Mouse (Mus musculus) liver, embryonic 15.5 days (tissue): ENCODE data around the gene Eef1g. TPM values are rescaled to one million over a fixed set of nuclear protein-coding genes. Genes with fewer than 3 reads are reported as not detected.
"Not testable (repeated sequence)": the region's sequence is repeated elsewhere in the genome, so short reads cannot be mapped to it uniquely, and the experiment has no call there.

Experiments used
- ATAC-seq: fragments of 200-750 bp; cut with Nextera tagmentation; 2 replicates; pipeline ENCODE4 v1.8.0; 2017; ENCODE audit warnings: moderate number of reproducible peaks, mild to moderate bottlenecking, moderate library complexity; ENCODE audit not compliant: insufficient read depth
- H3K27ac ChIP-seq: fragments of 300-500 bp; sonication (generic); replicated peaks from 2 replicates; pipeline ENCODE4 v1.5.1; 2015; ENCODE audit warnings: mild to moderate bottlenecking, inconsistent platforms
- H3K27me3 ChIP-seq: fragments of 300-500 bp; sonication (generic); 2 replicates; pipeline ENCODE4 v1.6.1; 2015; ENCODE audit warnings: mild to moderate bottlenecking, inconsistent platforms
- H3K36me3 ChIP-seq: fragments of 300-500 bp; sonication (generic); replicated peaks from 2 replicates; pipeline ENCODE4 v1.6.1; 2015; ENCODE audit warnings: moderate library complexity, mild to moderate bottlenecking, inconsistent platforms
- H3K4me1 ChIP-seq: fragments of 300-500 bp; sonication (generic); replicated peaks from 2 replicates; pipeline ENCODE4 v1.6.1; 2015; ENCODE audit warnings: inconsistent platforms
- H3K4me2 ChIP-seq: fragments of 300-500 bp; sonication (generic); 2 replicates; pipeline ENCODE4 v1.6.1; 2015; ENCODE audit warnings: moderate library complexity, mild to moderate bottlenecking, inconsistent platforms
- H3K4me3 ChIP-seq: fragments of 300-500 bp; sonication (generic); replicated peaks from 2 replicates; pipeline ENCODE4 v1.5.1; 2015; ENCODE audit warnings: mild to moderate bottlenecking, inconsistent platforms
- H3K9ac ChIP-seq: fragments of 300-500 bp; sonication (generic); 2 replicates; pipeline ENCODE4 v1.6.1; 2015; ENCODE audit warnings: moderate library complexity, mild to moderate bottlenecking, inconsistent platforms
- H3K9me3 ChIP-seq: fragments of 300-500 bp; sonication (generic); replicated peaks from 2 replicates; pipeline ENCODE4 v1.6.1; 2016; ENCODE audit warnings: inconsistent platforms
- WGBS: fragments of 180-500 bp; shearing (Covaris S2); methylation state at CpG from one replicate; pipeline ENCODE4 v1.1.7; 2015; ENCODE audit warnings: mixed read lengths; ENCODE audit not compliant: insufficient replicate concordance; 5-methylcytosine and 5-hydroxymethylcytosine counted together
- polyA plus RNA-seq: library from polyadenylated mRNA; unstranded; fragments of >200 nt; fragmentation: Nextera tagmentation; extraction: Ambion mirVana; gene quantifications from 2 replicates; pipeline ENCODE4 v1.2.1, GENCODE M21; 2015

Eef1g gene
- polyA plus RNA-seq, 1 experiment from 2014 or later: 180 TPM

- H3K9ac ChIP-seq, H3K4me2 ChIP-seq, H3K4me3 ChIP-seq, H3K9me3 ChIP-seq, ATAC-seq, H3K27ac ChIP-seq, H3K27me3 ChIP-seq: not testable (repeated sequence)
- peaks cover 20% of the 10 kb centered on the region for H3K4me1 ChIP-seq
- H3K36me3 ChIP-seq: peaks cover 89% of the 10 kb centered on the region
- 76% methylated on average over 8 of the region's 8 CpGs for WGBS
Observed at GRCm38 (mm10) chr19:8972491-8972890, 5.7 kb downstream of the Eef1g start.

GRCm38 (mm10) chr19:8974638-8975037 is 7.8 kb downstream of the Eef1g start:
- no peaks in the 10 kb centered on the region for H3K9me3 ChIP-seq
- no peak for ATAC-seq
- H3K4me2 ChIP-seq: no peak overlapping the region
- no peak overlapping the region for H3K27ac ChIP-seq
- 0 out of 2 replicates have a peak, but pooled peaks cover 8% of the 10 kb centered on the region for H3K4me1 ChIP-seq
- no peak overlapping the region for H3K9ac ChIP-seq
- peaks cover 99% of the 10 kb centered on the region for H3K36me3 ChIP-seq
- 79% methylated on average over 1 of the region's 1 CpGs for WGBS
- no peaks in the 10 kb centered on the region for H3K27me3 ChIP-seq
- no peak overlapping the region for H3K4me3 ChIP-seq

- Histone ChIP-seq H3K4me2 (no peak overlapping the region), H3K9me3 (no peaks in the 10 kb centered on the region), H3K27ac (no peak overlapping the region), H3K4me1 (0 out of 2 replicates have a peak, but pooled peaks cover 6% of the 10 kb centered on the region), H3K36me3 (peaks cover 99% of the 10 kb centered on the region), H3K27me3 (no peaks in the 10 kb centered on the region), H3K4me3 (no peak overlapping the region), H3K9ac (no peak overlapping the region)
- ATAC-seq: no peak
- 87% methylated on average over 2 of the region's 2 CpGs for WGBS
Observed at GRCm38 (mm10) chr19:8975491-8975890, 8.7 kb downstream of the Eef1g start.

GRCm38 (mm10) chr19:8976535-8976934 is 9.7 kb downstream of the Eef1g start:
- H3K27ac ChIP-seq: no peak overlapping the region; the same call in 1 of the 2 replicates
- no peak; the same call in 1 of the 2 replicates for ATAC-seq
- H3K4me1 ChIP-seq: peaks cover 12% of the 10 kb centered on the region
- H3K27me3 ChIP-seq: no peaks in the 10 kb centered on the region
- H3K36me3 ChIP-seq: peaks cover 95% of the 10 kb centered on the region
- no peak overlapping the region for H3K4me3 ChIP-seq
- H3K9ac ChIP-seq: no peak overlapping the region
- H3K9me3 ChIP-seq: no peaks in the 10 kb centered on the region
- no peak overlapping the region for H3K4me2 ChIP-seq
- WGBS: 71% methylated on average over 3 of the region's 3 CpGs

GRCm38 (mm10) chr19:8980771-8981170 is 13.9 kb downstream of the Eef1g start:
- H3K9me3 ChIP-seq: no peaks in the 10 kb centered on the region
- H3K27ac ChIP-seq: 0 out of 2 replicates have a peak overlapping the region, but pooled peaks have one; percentile 33
- H3K4me3 ChIP-seq: no peak overlapping the region
- H3K36me3 ChIP-seq: peaks cover 53% of the 10 kb centered on the region
- no peak for ATAC-seq
- H3K27me3 ChIP-seq: 0 out of 2 replicates have a peak, but pooled peaks cover 3% of the 10 kb centered on the region
- no peak overlapping the region for H3K9ac ChIP-seq
- no peak overlapping the region for H3K4me2 ChIP-seq
- peaks cover 37% of the 10 kb centered on the region for H3K4me1 ChIP-seq
- WGBS: 31% methylated on average over 5 of the region's 5 CpGs

- Histone ChIP-seq H3K4me3 (no peak overlapping the region), H3K36me3 (peaks cover 45% of the 10 kb centered on the region), H3K4me2 (no peak overlapping the region), H3K4me1 (peaks cover 41% of the 10 kb centered on the region), H3K9ac (no peak overlapping the region), H3K27ac (no peak overlapping the region), H3K27me3 (peaks cover 11% of the 10 kb centered on the region), H3K9me3 (no peaks in the 10 kb centered on the region)
- WGBS: 57% methylated on average over 2 of the region's 2 CpGs
- no peak for ATAC-seq
Observed at GRCm38 (mm10) chr19:8981450-8982168, 14.8 kb downstream of the Eef1g start.

GRCm38 (mm10) chr19:8982303-8983149 is 15.7 kb downstream of the Eef1g start:
- Histone ChIP-seq H3K9ac (no peak overlapping the region), H3K36me3 (peaks cover 36% of the 10 kb centered on the region), H3K4me1 (peaks cover 41% of the 10 kb centered on the region), H3K4me3 (no peak overlapping the region), H3K9me3 (no peaks in the 10 kb centered on the region), H3K27ac (peak overlapping the region; percentile 29; the same call in 1 of the 2 replicates), H3K4me2 (no peak overlapping the region), H3K27me3 (peaks cover 20% of the 10 kb centered on the region)
- 45% methylated on average over 5 of the region's 5 CpGs for WGBS
- no peak for ATAC-seq

- ATAC-seq: 0 out of 2 replicates have a peak, but pooled peaks have one; percentile 16
- Histone ChIP-seq H3K4me3 (no peak overlapping the region), H3K4me1 (peaks cover 44% of the 10 kb centered on the region), H3K9me3 (no peaks in the 10 kb centered on the region), H3K36me3 (peaks cover 29% of the 10 kb centered on the region), H3K9ac (no peak overlapping the region), H3K4me2 (no peak overlapping the region), H3K27ac (peak overlapping the region; percentile 29; the same call in 1 of the 2 replicates), H3K27me3 (peaks cover 27% of the 10 kb centered on the region)
- WGBS: 8% methylated on average over 4 of the region's 4 CpGs
Observed at GRCm38 (mm10) chr19:8983150-8983650, 16.4 kb downstream of the Eef1g start.

GRCm38 (mm10) chr19:8984255-8984868 is 17.5 kb downstream of the Eef1g start:
- H3K4me3 ChIP-seq: no peak overlapping the region
- H3K27me3 ChIP-seq: peaks cover 39% of the 10 kb centered on the region
- no peak for ATAC-seq
- no peaks in the 10 kb centered on the region for H3K9me3 ChIP-seq
- no peak overlapping the region for H3K27ac ChIP-seq
- 28% methylated on average over 7 of the region's 7 CpGs for WGBS
- peaks cover 51% of the 10 kb centered on the region for H3K4me1 ChIP-seq
- H3K9ac ChIP-seq: no peak overlapping the region
- peaks cover 17% of the 10 kb centered on the region for H3K36me3 ChIP-seq
- no peak overlapping the region for H3K4me2 ChIP-seq

GRCm38 (mm10) chr19:8985891-8986290 is 19.1 kb downstream of the Eef1g start:
- WGBS: 59% methylated on average over 5 of the region's 5 CpGs
- H3K27ac ChIP-seq: no peak overlapping the region
- H3K4me3 ChIP-seq: no peak overlapping the region
- H3K4me2 ChIP-seq: no peak overlapping the region
- peaks cover 62% of the 10 kb centered on the region for H3K4me1 ChIP-seq
- peaks cover 54% of the 10 kb centered on the region for H3K27me3 ChIP-seq
- H3K36me3 ChIP-seq: peaks cover 3% of the 10 kb centered on the region; the same call in 1 of the 2 replicates
- H3K9ac ChIP-seq: no peak overlapping the region
- ATAC-seq: no peak
- H3K9me3 ChIP-seq: no peaks in the 10 kb centered on the region
